Mouse (Mus musculus) ES-Bruce4 (cell line): ENCODE measurements around the gene 4930467E23Rik. TPM values are rescaled to one million over a fixed set of nuclear protein-coding genes. Genes with fewer than 3 reads are reported as not detected.
"Not testable (repeated sequence)": the region's sequence is repeated elsewhere in the genome, so short reads cannot be mapped to it uniquely, and the experiment has no call there.

ENCODE experiments used
- H3K27ac ChIP-seq: 2 replicates; pipeline ENCODE4 v1.5.1; 2012; ENCODE audit warnings: low read length, inconsistent platforms; ENCODE audit not compliant: insufficient read depth
- H3K27me3 ChIP-seq: 2 replicates; pipeline ENCODE4 v1.6.1; 2012; ENCODE audit warnings: mild to moderate bottlenecking, low read length, inconsistent platforms; ENCODE audit not compliant: control insufficient read depth, poor library complexity, insufficient read depth, severe bottlenecking
- H3K36me3 ChIP-seq: 2 replicates; pipeline ENCODE4 v1.6.1; 2012; ENCODE audit warnings: inconsistent platforms, mild to moderate bottlenecking, low read length, moderate library complexity; ENCODE audit not compliant: control insufficient read depth, poor library complexity, insufficient read depth, severe bottlenecking
- H3K4me1 ChIP-seq: one replicate; pipeline ENCODE4 v1.8.1; 2011; ENCODE audit warnings: low read length; ENCODE audit not compliant: control insufficient read depth, insufficient read depth
- H3K4me3 ChIP-seq: 2 replicates; pipeline ENCODE4 v1.5.1; 2011; ENCODE audit warnings: low read depth, mild to moderate bottlenecking, low read length
- H3K9ac ChIP-seq: 2 replicates; pipeline ENCODE4 v1.6.1; 2012; ENCODE audit warnings: low read depth, mild to moderate bottlenecking, inconsistent platforms; ENCODE audit not compliant: poor library complexity, severe bottlenecking
- H3K9me3 ChIP-seq: replicated peaks from 2 replicates; pipeline ENCODE4 v1.6.1; 2012; ENCODE audit warnings: mild to moderate bottlenecking, low read length, inconsistent platforms; ENCODE audit not compliant: control insufficient read depth, poor library complexity, insufficient read depth, severe bottlenecking
- polyA plus RNA-seq: library from polyadenylated mRNA; stranded (reverse); fragments of >200 nt; gene quantifications from 2 replicates; pipeline ENCODE4 v1.2.4, GENCODE M21; 2011; ENCODE audit warnings: low read depth; ENCODE audit not compliant: missing spikeins, insufficient read depth, insufficient read length

4930467E23Rik gene
- polyA plus RNA-seq, 1 experiment, result not detected

- H3K36me3 ChIP-seq, H3K27ac ChIP-seq: not testable (repeated sequence)
Measured at GRCm38 (mm10) chr8:19784554-19785364, 55.4 kb downstream of the 4930467E23Rik start.

GRCm38 (mm10) chr8:19792696-19793095 lies 63.3 kb downstream of the 4930467E23Rik start:
- H3K36me3 ChIP-seq, H3K27me3 ChIP-seq, H3K4me3 ChIP-seq, H3K9ac ChIP-seq, H3K4me1 ChIP-seq, H3K27ac ChIP-seq, H3K9me3 ChIP-seq: not testable (repeated sequence)

More at GRCm38 (mm10) chr8:19784554-19785364, 55.4 kb downstream of the 4930467E23Rik start:
- not testable (repeated sequence) for H3K9me3 ChIP-seq, H3K27me3 ChIP-seq, H3K4me1 ChIP-seq
- H3K4me3 ChIP-seq, result peak overlapping the region; percentile 60
- peak overlapping the region; percentile 81 for H3K9ac ChIP-seq

Other genes with a start within 250 kb of the 4930467E23Rik start
- not detected in 2 replicates for gene Defb7, start 234.5 kb upstream of the 4930467E23Rik start, polyA plus RNA-seq
- not detected in 2 replicates for gene Gm31371, start 173.8 kb downstream of the 4930467E23Rik start, polyA plus RNA-seq